Mouse (Mus musculus) spleen, adult 2 months (tissue): Measurements from ENCODE around the gene Tmub2.

Experiments
- CTCF ChIP-seq: fragments of 200-500 bp; IDR thresholded peaks from 2 replicates; pipeline ENCODE4 v1.5.1; 2011; ENCODE audit warnings: mild to moderate bottlenecking, inconsistent platforms; ENCODE audit not compliant: insufficient read depth, insufficient read length, insufficient replicate concordance; ENCODE audit errors: extremely low read depth
- POLR2A ChIP-seq: fragments of 200-500 bp; IDR thresholded peaks from 2 replicates; pipeline ENCODE4 v1.6.1; 2011; ENCODE audit warnings: low read depth, low read length, inconsistent platforms

- TF ChIP-seq CTCF (no peak), POLR2A (no peak)
These were observed 18.9 kb upstream of the Tmub2 start for GRCm38 (mm10) chr11:102265816-102266215.
